Mouse (Mus musculus) erythroblast, embryonic 14.5 days (primary cell): ENCODE data around the gene Gnb1l.

ENCODE experiments used
- GATA1 ChIP-seq: IDR thresholded peaks from 2 replicates; pipeline ENCODE4 v1.6.1; 2012; ENCODE audit warnings: low read length, inconsistent platforms, mixed read lengths
- TAL1 ChIP-seq: IDR thresholded peaks from 3 replicates; pipeline ENCODE4 v1.6.1; 2012; ENCODE audit warnings: low read length, inconsistent platforms, mixed read lengths

GRCm38 (mm10) chr16:18552106-18552710 lies 53.7 kb downstream of the Gnb1l start:
- no peak for TF ChIP-seq GATA1
- TF ChIP-seq TAL1 = no peak
